Mouse (Mus musculus): ENCODE results near the gene Zfp354c. TPM values are rescaled to one million over a fixed set of nuclear protein-coding genes. Genes with fewer than 3 reads are reported as not detected.

The Zfp354c gene
- total RNA-seq (2015) (0.02 and 0.18 TPM in 2 replicates), total RNA-seq (2017) (0.04 and 0.33 TPM in 2 replicates)

GRCm38 (mm10) chr11:50827010-50827953 lies at the start of gene Zfp354c:
Gene Zfp354c (minus strand): TSS chr11:50827724.
- ATAC-seq (ENCODE audit: poor library complexity, severe bottlenecking) = peak; percentile 95

GRCm38 (mm10) chr11:50850989-50851601 lies 23.6 kb upstream of the Zfp354c start:
- 0 out of 2 replicates have a peak, but pooled peaks have one; percentile 7 for ATAC-seq (ENCODE audit: poor library complexity, severe bottlenecking)

GRCm38 (mm10) chr11:50850177-50850735 lies 22.7 kb upstream of the Zfp354c start, which contains the start of gene Grm6:
Gene Grm6 (plus strand): TSS chr11:50850685.
- ATAC-seq (ENCODE audit: poor library complexity, severe bottlenecking) = peak; percentile 49

- no peak for ATAC-seq (ENCODE audit: poor library complexity, severe bottlenecking)
These were observed 21.8 kb upstream of the Zfp354c start for GRCm38 (mm10) chr11:50849310-50849709.

- no peak for ATAC-seq (ENCODE audit: poor library complexity, severe bottlenecking)
These were observed 21.1 kb upstream of the Zfp354c start for GRCm38 (mm10) chr11:50848520-50849137.

- ATAC-seq (ENCODE audit: poor library complexity, severe bottlenecking) = no peak
These were observed 19.5 kb upstream of the Zfp354c start for GRCm38 (mm10) chr11:50847047-50847446.

GRCm38 (mm10) chr11:50845951-50846350 lies 18.4 kb upstream of the Zfp354c start:
- no peak for ATAC-seq (ENCODE audit: poor library complexity, severe bottlenecking)

- peak; percentile 77 for ATAC-seq (ENCODE audit: poor library complexity, severe bottlenecking)
These were observed 13.7 kb upstream of the Zfp354c start, which contains the start of gene Zfp879 for GRCm38 (mm10) chr11:50841023-50841735. Gene Zfp879 (minus strand): TSS chr11:50841552.

GRCm38 (mm10) chr11:50835727-50836126 lies 8.2 kb upstream of the Zfp354c start:
- ATAC-seq (ENCODE audit: poor library complexity, severe bottlenecking) = no peak

- no peak for ATAC-seq (ENCODE audit: poor library complexity, severe bottlenecking)
These were observed 1.3 kb downstream of the Zfp354c start for GRCm38 (mm10) chr11:50826214-50826613.

- ATAC-seq (ENCODE audit: poor library complexity, severe bottlenecking) = no peak
These were observed 13.3 kb downstream of the Zfp354c start for GRCm38 (mm10) chr11:50814233-50814632.

GRCm38 (mm10) chr11:50798836-50799235 lies 28.7 kb downstream of the Zfp354c start:
- no peak for ATAC-seq (ENCODE audit: poor library complexity, severe bottlenecking)

- ATAC-seq (ENCODE audit: poor library complexity, severe bottlenecking) = no peak
These were observed 29.9 kb downstream of the Zfp354c start for GRCm38 (mm10) chr11:50797674-50798073.

- no peak for ATAC-seq (ENCODE audit: poor library complexity, severe bottlenecking)
These were observed 56.5 kb downstream of the Zfp354c start for GRCm38 (mm10) chr11:50771006-50771405.

- ATAC-seq (ENCODE audit: poor library complexity, severe bottlenecking) = peak; percentile 70
These were observed 58.4 kb downstream of the Zfp354c start for GRCm38 (mm10) chr11:50768995-50769749.

- ATAC-seq (ENCODE audit: poor library complexity, severe bottlenecking) = no peak
These were observed 60.5 kb downstream of the Zfp354c start for GRCm38 (mm10) chr11:50767039-50767438.

GRCm38 (mm10) chr11:50766461-50766860 lies 61.1 kb downstream of the Zfp354c start:
- ATAC-seq (ENCODE audit: poor library complexity, severe bottlenecking) = no peak

Data from megakaryocyte, adult 5-6 weeks (primary cell).